Mouse (Mus musculus) midbrain, postnatal 0 days (tissue): ENCODE measurements at regions not wholly inside any gene's neighbourhood (a gene's known extent, or its start where the extent isn't known, plus 50 kb on each side); places are given as distances from the start of the nearest gene placed in this dataset.

Source experiments
- ATAC-seq: fragments of 200-750 bp; cut with Nextera tagmentation; 2 replicates; pipeline ENCODE4 v1.8.0; 2017; ENCODE audit warnings: moderate number of reproducible peaks, mild to moderate bottlenecking, moderate TSS enrichment, moderate library complexity; ENCODE audit not compliant: low FRiP score
- DNase-seq: peaks from one replicate; pipeline ENCODE4 v3.0.0-alpha.2; 2015; ENCODE audit warnings: low spot score
- H3K27ac ChIP-seq: fragments of 300-500 bp; sonication (generic); 2 replicates; pipeline ENCODE4 v1.5.1; 2014; ENCODE audit warnings: low read depth, mild to moderate bottlenecking, low read length, mixed read lengths
- H3K27me3 ChIP-seq: fragments of 300-500 bp; sonication (generic); 2 replicates; pipeline ENCODE4 v1.6.1; 2014; ENCODE audit warnings: low read length, control low read depth, mixed read lengths; ENCODE audit not compliant: insufficient read depth
- H3K36me3 ChIP-seq: fragments of 300-500 bp; sonication (generic); 2 replicates; pipeline ENCODE4 v1.6.1; 2014; ENCODE audit warnings: low read length, control low read depth, mixed read lengths; ENCODE audit not compliant: insufficient read depth
- H3K4me1 ChIP-seq: fragments of 300-500 bp; sonication (generic); 2 replicates; pipeline ENCODE4 v1.6.1; 2014; ENCODE audit warnings: mild to moderate bottlenecking, control low read depth, antibody characterized with exemption, low read length, mixed read lengths; ENCODE audit not compliant: insufficient read depth
- H3K4me2 ChIP-seq: fragments of 300-500 bp; sonication (generic); 2 replicates; pipeline ENCODE4 v1.6.1; 2014; ENCODE audit warnings: low read depth, mild to moderate bottlenecking, low read length, mixed read lengths; ENCODE audit not compliant: poor library complexity, severe bottlenecking
- H3K4me3 ChIP-seq: fragments of 300-500 bp; sonication (generic); 2 replicates; pipeline ENCODE4 v1.5.1; 2014; ENCODE audit warnings: low read depth, mild to moderate bottlenecking, low read length, moderate library complexity
- H3K9ac ChIP-seq: fragments of 300-500 bp; sonication (generic); replicated peaks from 2 replicates; pipeline ENCODE4 v1.6.1; 2014; ENCODE audit warnings: mild to moderate bottlenecking, low read length, moderate library complexity, mixed read lengths; ENCODE audit not compliant: poor library complexity, severe bottlenecking
- H3K9me3 ChIP-seq: fragments of 300-500 bp; sonication (generic); 2 replicates; pipeline ENCODE4 v1.6.1; 2016; ENCODE audit warnings: low read length, control low read depth
- CTCF ChIP-seq: IDR thresholded peaks from 2 replicates; pipeline ENCODE4 v1.5.1; 2016; ENCODE audit warnings: antibody characterized with exemption, mild to moderate bottlenecking
- WGBS: fragments of 180-500 bp; shearing (Covaris S2); extraction: QIAGEN DNeasy Blood & Tissue Kit; methylation state at CpG from one replicate; pipeline ENCODE4 v1.1.7; 2014; 5-methylcytosine and 5-hydroxymethylcytosine counted together

- Histone ChIP-seq H3K36me3 (no peaks in the 10 kb centered on the region), H3K27me3 (no peaks in the 10 kb centered on the region), H3K27ac (no peak overlapping the region), H3K4me1 (peaks cover 4% of the 10 kb centered on the region; the same call in 1 of the 2 replicates), H3K4me3 (no peak overlapping the region), H3K9me3 (no peaks in the 10 kb centered on the region), H3K9ac (no peak overlapping the region), H3K4me2 (no peak overlapping the region)
- ATAC-seq (no peak), DNase-seq (no peak)
- WGBS, result 73% methylated on average over 5 of the region's 5 CpGs
- TF ChIP-seq CTCF, result no peak
Observed at GRCm38 (mm10) chr2:75376666-75377065, 282.4 kb upstream of the Hnrnpa3 start.

GRCm38 (mm10) chr2:75385551-75386263, 273.4 kb upstream of the Hnrnpa3 start:
- no peak for DNase-seq
- H3K4me1 ChIP-seq, result no peaks in the 10 kb centered on the region
- peak overlapping the region; percentile 69 for H3K27ac ChIP-seq
- no peak for ATAC-seq
- H3K9me3 ChIP-seq, result no peaks in the 10 kb centered on the region
- H3K9ac ChIP-seq, result no peak overlapping the region
- WGBS, result 26% methylated on average over 7 of the region's 7 CpGs
- no peaks in the 10 kb centered on the region for H3K27me3 ChIP-seq
- TF ChIP-seq CTCF, result no peak
- H3K36me3 ChIP-seq, result no peaks in the 10 kb centered on the region
- H3K4me2 ChIP-seq, result no peak overlapping the region
- no peak overlapping the region for H3K4me3 ChIP-seq

GRCm38 (mm10) chr2:75386636-75387035, 272.4 kb upstream of the Hnrnpa3 start:
- DNase-seq (no peak), ATAC-seq (no peak)
- Histone ChIP-seq H3K27ac (no peak overlapping the region), H3K27me3 (no peaks in the 10 kb centered on the region), H3K9ac (no peak overlapping the region), H3K4me1 (no peaks in the 10 kb centered on the region), H3K4me3 (no peak overlapping the region), H3K9me3 (no peaks in the 10 kb centered on the region), H3K4me2 (no peak overlapping the region), H3K36me3 (no peaks in the 10 kb centered on the region)
- WGBS, result 98% methylated on average over 3 of the region's 3 CpGs
- no peak for TF ChIP-seq CTCF

GRCm38 (mm10) chr2:75392041-75392440, 267.0 kb upstream of the Hnrnpa3 start:
- Histone ChIP-seq H3K4me2 (no peak overlapping the region), H3K9ac (no peak overlapping the region), H3K4me3 (no peak overlapping the region), H3K4me1 (no peaks in the 10 kb centered on the region), H3K27me3 (no peaks in the 10 kb centered on the region), H3K27ac (no peak overlapping the region), H3K36me3 (no peaks in the 10 kb centered on the region), H3K9me3 (no peaks in the 10 kb centered on the region)
- no peak for DNase-seq
- no peak for ATAC-seq
- TF ChIP-seq CTCF, result no peak
- 83% methylated on average over 3 of the region's 3 CpGs for WGBS

GRCm38 (mm10) chr2:75394928-75395673, 264.0 kb upstream of the Hnrnpa3 start:
- no peak overlapping the region for H3K4me3 ChIP-seq
- H3K4me2 ChIP-seq, result no peak overlapping the region
- TF ChIP-seq CTCF, result no peak
- 74% methylated on average over 6 of the region's 6 CpGs for WGBS
- DNase-seq (no peak), ATAC-seq (no peak)
- no peaks in the 10 kb centered on the region for H3K4me1 ChIP-seq
- no peak overlapping the region for H3K27ac ChIP-seq
- no peak overlapping the region for H3K9ac ChIP-seq
- no peaks in the 10 kb centered on the region for H3K36me3 ChIP-seq
- no peaks in the 10 kb centered on the region for H3K9me3 ChIP-seq
- H3K27me3 ChIP-seq, result no peaks in the 10 kb centered on the region

- H3K27ac ChIP-seq, result no peak overlapping the region
- H3K4me3 ChIP-seq, result no peak overlapping the region
- no peaks in the 10 kb centered on the region for H3K27me3 ChIP-seq
- H3K4me1 ChIP-seq, result no peaks in the 10 kb centered on the region
- H3K36me3 ChIP-seq, result no peaks in the 10 kb centered on the region
- TF ChIP-seq CTCF, result no peak
- H3K9ac ChIP-seq, result no peak overlapping the region
- H3K9me3 ChIP-seq, result no peaks in the 10 kb centered on the region
- no peak for ATAC-seq
- WGBS, result 61% methylated on average over 2 of the region's 2 CpGs
- H3K4me2 ChIP-seq, result no peak overlapping the region
- DNase-seq, result no peak
Observed at GRCm38 (mm10) chr2:75396016-75396415, 263.0 kb upstream of the Hnrnpa3 start.
